Mouse (Mus musculus): ENCODE results near the gene Slc30a5. TPM values are rescaled to one million over a fixed set of nuclear protein-coding genes. Genes with fewer than 3 reads are reported as not detected.

Gene Slc30a5
- polyA plus RNA-seq, 1 experiment from 2014 or later, result 51.0 TPM

GRCm38 (mm10) chr13:100754186-100754585 lies 79.0 kb downstream of the Slc30a5 start:
- 100% methylated on average over 4 of the region's 4 CpGs for WGBS (ENCODE audit: missing documents)
- Histone ChIP-seq H3K27ac (no peak overlapping the region), H3K4me3 (ENCODE audit: inconsistent target) (no peak overlapping the region), H3K79me2 (ENCODE audit: inconsistent target) (no peaks in the 10 kb centered on the region), H3K36me3 (ENCODE audit: inconsistent target) (no peaks in the 10 kb centered on the region)

DNA sequence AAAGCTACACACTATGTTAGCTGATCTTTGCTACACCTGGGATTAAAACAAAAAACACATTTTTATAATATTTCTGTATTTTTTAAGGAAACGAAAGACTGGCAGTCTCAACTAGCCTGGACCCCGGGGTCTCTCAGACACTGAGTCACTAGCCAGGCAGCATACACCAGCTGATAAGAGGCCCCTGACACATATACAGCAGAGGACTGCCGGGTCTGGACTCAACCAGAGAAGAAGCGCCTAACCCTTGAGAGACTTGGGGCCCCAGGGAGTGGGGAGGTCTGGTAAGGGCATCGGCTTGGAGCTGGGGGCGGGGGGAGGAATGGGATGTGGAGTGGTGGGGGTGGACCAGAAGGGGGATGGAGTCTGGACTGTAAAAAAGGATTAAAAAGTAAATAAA lies 80.2 kb downstream of the Slc30a5 start:
- Histone ChIP-seq H3K4me3 (ENCODE audit: inconsistent target) (no peak overlapping the region), H3K27ac (no peak overlapping the region)
- 91% methylated on average over 5 of the region's 6 CpGs for WGBS (ENCODE audit: missing documents)

More for the DNA sequence above, 80.2 kb downstream of the Slc30a5 start:
- Histone ChIP-seq H3K79me2 (ENCODE audit: inconsistent target) (no peaks in the 10 kb centered on the region), H3K36me3 (ENCODE audit: inconsistent target) (no peaks in the 10 kb centered on the region)

Other genes starting within 250 kb of the Slc30a5 start
- gene Marveld2, start 216.5 kb downstream of the Slc30a5 start, polyA plus RNA-seq (2018), result 0.15 to 0.27 TPM in 2 of 3 replicates, not detected in the other
- gene Ak6, start 182.4 kb downstream of the Slc30a5 start, polyA plus RNA-seq (2018), result 94.8 to 163 TPM (median 124 TPM) in 3 replicates
- gene Rad17, start 182.4 kb downstream of the Slc30a5 start, polyA plus RNA-seq (2018), result 19.7 to 30.9 TPM (median 22.6 TPM) in 3 replicates
- 4.5 to 10.7 TPM (median 5.4 TPM) in 3 replicates for gene Taf9, start 181.8 kb downstream of the Slc30a5 start, polyA plus RNA-seq (2018)
- 5.5 to 12.5 TPM (median 5.9 TPM) in 3 replicates for gene Ccdc125, start 163.7 kb downstream of the Slc30a5 start, polyA plus RNA-seq (2018)
- gene Cdk7, start 102.5 kb downstream of the Slc30a5 start, polyA plus RNA-seq (2018), result 15.2 to 26.0 TPM (median 24.2 TPM) in 3 replicates
- gene Mrps36, start 88.8 kb downstream of the Slc30a5 start, polyA plus RNA-seq (2018), result 71.3 to 93.3 TPM (median 80.4 TPM) in 3 replicates
- gene Cenph, start 57.5 kb downstream of the Slc30a5 start, polyA plus RNA-seq (2018), result 0.86 to 7.4 TPM (median 4.3 TPM) in 3 replicates
- 1.8 to 7.7 TPM (median 6.2 TPM) in 3 replicates for gene Ccnb1, start 46.9 kb downstream of the Slc30a5 start, polyA plus RNA-seq (2018)